Mouse (Mus musculus): ENCODE measurements around the gene Slc9a1.

Gene Slc9a1

GRCm38 (mm10) chr4:133369553-133370297 is at the start of gene Slc9a1:
TSS of gene Slc9a1 (plus strand) at chr4:133369706.
- DNase-seq, result peak; percentile 98

- DNase-seq, result no peak
These were observed 41.4 kb upstream of the Slc9a1 start for GRCm38 (mm10) chr4:133328129-133328528.

GRCm38 (mm10) chr4:133330296-133330695 is 39.2 kb upstream of the Slc9a1 start:
- no peak for DNase-seq

- DNase-seq, result no peak
These were observed 36.2 kb upstream of the Slc9a1 start for GRCm38 (mm10) chr4:133333306-133333705.

GRCm38 (mm10) chr4:133337833-133338520 is 31.5 kb upstream of the Slc9a1 start:
- DNase-seq, result no peak

- DNase-seq, result no peak
These were observed 30.9 kb upstream of the Slc9a1 start for GRCm38 (mm10) chr4:133338521-133339095.

GRCm38 (mm10) chr4:133339148-133339749 is 30.3 kb upstream of the Slc9a1 start:
- DNase-seq, result peak; percentile 99 to 100

- no peak for DNase-seq
These were observed 29.3 kb upstream of the Slc9a1 start for GRCm38 (mm10) chr4:133340217-133340616.

GRCm38 (mm10) chr4:133344112-133344511 is 25.4 kb upstream of the Slc9a1 start:
- peak; percentile 65 to 75 for DNase-seq

GRCm38 (mm10) chr4:133345702-133346101 is 23.8 kb upstream of the Slc9a1 start:
- no peak for DNase-seq

- DNase-seq, result no peak
These were observed 22.9 kb upstream of the Slc9a1 start for GRCm38 (mm10) chr4:133346577-133346976.

- DNase-seq, result no peak
These were observed 21.9 kb upstream of the Slc9a1 start for GRCm38 (mm10) chr4:133347624-133348023.

GRCm38 (mm10) chr4:133348051-133348775 is 21.3 kb upstream of the Slc9a1 start:
- no peak for DNase-seq

- DNase-seq, result no peak
These were observed 16.7 kb upstream of the Slc9a1 start for GRCm38 (mm10) chr4:133352797-133353196.

GRCm38 (mm10) chr4:133353367-133354365 is 15.8 kb upstream of the Slc9a1 start, which contains the start of gene Wdtc1:
TSS of gene Wdtc1 (minus strand) at chr4:133353481.
- DNase-seq, result no peak

- DNase-seq, result no peak
These were observed 14.9 kb upstream of the Slc9a1 start for GRCm38 (mm10) chr4:133354641-133355040.

- DNase-seq, result peak; percentile 46 to 49
These were observed 1.1 kb downstream of the Slc9a1 start for GRCm38 (mm10) chr4:133370298-133371274.

GRCm38 (mm10) chr4:133371621-133372277 is 2.2 kb downstream of the Slc9a1 start:
- no peak for DNase-seq

- DNase-seq, result no peak
These were observed 2.8 kb downstream of the Slc9a1 start for GRCm38 (mm10) chr4:133372278-133372665.

- no peak for DNase-seq
These were observed 4.5 kb downstream of the Slc9a1 start for GRCm38 (mm10) chr4:133374011-133374410.
